Mouse (Mus musculus) hindbrain, embryonic 11.5 days (tissue): ENCODE results near the gene Svopl. TPM values are rescaled to one million over a fixed set of nuclear protein-coding genes. Genes with fewer than 3 reads are reported as not detected.

ENCODE experiments used
- ATAC-seq: fragments of 200-750 bp; cut with Nextera tagmentation; 2 replicates; pipeline ENCODE4 v1.8.0; 2017; ENCODE audit warnings: mild to moderate bottlenecking, moderate TSS enrichment, moderate library complexity; ENCODE audit not compliant: low FRiP score
- DNase-seq: peaks from one replicate; pipeline ENCODE4 v3.0.0-alpha.2; 2015; ENCODE audit warnings: low spot score
- H3K27ac ChIP-seq: fragments of 300-500 bp; sonication (generic); 2 replicates; pipeline ENCODE4 v1.5.1; 2014; ENCODE audit warnings: mild to moderate bottlenecking, low read depth, low read length
- H3K27me3 ChIP-seq: fragments of 300-500 bp; sonication (generic); 2 replicates; pipeline ENCODE4 v1.6.1; 2014; ENCODE audit warnings: mild to moderate bottlenecking, low read length, moderate library complexity, mixed read lengths; ENCODE audit not compliant: control insufficient read depth, insufficient read depth
- H3K36me3 ChIP-seq: fragments of 300-500 bp; sonication (generic); 2 replicates; pipeline ENCODE4 v1.6.1; 2014; ENCODE audit warnings: mild to moderate bottlenecking, low read length, moderate library complexity, mixed read lengths; ENCODE audit not compliant: control insufficient read depth, insufficient read depth
- H3K4me1 ChIP-seq: fragments of 300-500 bp; sonication (generic); replicated peaks from 2 replicates; pipeline ENCODE4 v1.6.1; 2014; ENCODE audit warnings: low read length, mixed read lengths; ENCODE audit not compliant: control insufficient read depth, insufficient read depth
- H3K4me2 ChIP-seq: fragments of 300-500 bp; sonication (generic); replicated peaks from 2 replicates; pipeline ENCODE4 v1.6.1; 2014; ENCODE audit warnings: mild to moderate bottlenecking, low read depth, low read length
- H3K4me3 ChIP-seq: fragments of 300-500 bp; sonication (generic); 2 replicates; pipeline ENCODE4 v1.5.1; 2014; ENCODE audit warnings: low read depth, low read length
- H3K9ac ChIP-seq: fragments of 300-500 bp; sonication (generic); 2 replicates; pipeline ENCODE4 v1.6.1; 2014; ENCODE audit warnings: low read depth, low read length
- H3K9me3 ChIP-seq: fragments of 300-500 bp; sonication (generic); 2 replicates; pipeline ENCODE4 v1.6.1; 2016; ENCODE audit warnings: low read length; ENCODE audit not compliant: control insufficient read depth
- WGBS: fragments of 180-500 bp; shearing (Covaris S2); extraction: QIAGEN DNeasy Blood & Tissue Kit; methylation state at CpG from one replicate; pipeline ENCODE4 v1.1.7; 2014; 5-methylcytosine and 5-hydroxymethylcytosine counted together
- polyA plus RNA-seq: library from polyadenylated mRNA; unstranded; fragments of >200 nt; fragmentation: Nextera tagmentation; extraction: Ambion mirVana; gene quantifications from 2 replicates; pipeline ENCODE4 v1.2.1, GENCODE M21; 2014

Svopl gene
- polyA plus RNA-seq, 1 experiment from 2014 or later: 2.6 TPM

GRCm38 (mm10) chr6:38072137-38072796 is 25.5 kb upstream of the Svopl start:
- no peak for DNase-seq
- 56% methylated on average over 5 of the region's 5 CpGs for WGBS
- no peak overlapping the region for H3K9ac ChIP-seq

GRCm38 (mm10) chr6:38071256-38071655 is 24.5 kb upstream of the Svopl start:
- Histone ChIP-seq H3K4me2 (no peak overlapping the region), H3K4me1 (no peaks in the 10 kb centered on the region; the same call in 1 of the 2 replicates), H3K4me3 (no peak overlapping the region), H3K27ac (no peak overlapping the region), H3K36me3 (no peaks in the 10 kb centered on the region), H3K27me3 (no peaks in the 10 kb centered on the region), H3K9me3 (no peaks in the 10 kb centered on the region), H3K9ac (no peak overlapping the region)
- ATAC-seq: no peak
- DNase-seq: no peak
- WGBS: 94% methylated on average over 4 of the region's 4 CpGs

More at GRCm38 (mm10) chr6:38072137-38072796, 25.5 kb upstream of the Svopl start:
- no peaks in the 10 kb centered on the region for H3K36me3 ChIP-seq
- H3K9me3 ChIP-seq: no peaks in the 10 kb centered on the region
- no peaks in the 10 kb centered on the region; the same call in 1 of the 2 replicates for H3K4me1 ChIP-seq
- H3K27me3 ChIP-seq: no peaks in the 10 kb centered on the region
- no peak for ATAC-seq
- no peak overlapping the region for H3K27ac ChIP-seq
- H3K4me2 ChIP-seq: no peak overlapping the region
- no peak overlapping the region for H3K4me3 ChIP-seq

- Histone ChIP-seq H3K4me2 (no peak overlapping the region), H3K4me3 (no peak overlapping the region), H3K27ac (no peak overlapping the region), H3K27me3 (no peaks in the 10 kb centered on the region), H3K9ac (no peak overlapping the region), H3K9me3 (no peaks in the 10 kb centered on the region), H3K4me1 (no peaks in the 10 kb centered on the region), H3K36me3 (no peaks in the 10 kb centered on the region)
- 5% methylated on average over 5 of the region's 5 CpGs for WGBS
- DNase-seq (peak; percentile 79), ATAC-seq (peak; percentile 79; the same call in 1 of the 2 replicates)
Observed at GRCm38 (mm10) chr6:38066215-38066614, 19.4 kb upstream of the Svopl start.

GRCm38 (mm10) chr6:38065501-38066122 is 18.8 kb upstream of the Svopl start:
- no peaks in the 10 kb centered on the region for H3K9me3 ChIP-seq
- no peaks in the 10 kb centered on the region for H3K4me1 ChIP-seq
- no peak overlapping the region for H3K27ac ChIP-seq
- DNase-seq (no peak), ATAC-seq (peak; percentile 17; the same call in 1 of the 2 replicates)
- 83% methylated on average over 11 of the region's 11 CpGs for WGBS
- H3K4me2 ChIP-seq: no peak overlapping the region
- H3K9ac ChIP-seq: no peak overlapping the region
- no peaks in the 10 kb centered on the region for H3K36me3 ChIP-seq
- H3K27me3 ChIP-seq: no peaks in the 10 kb centered on the region
- no peak overlapping the region for H3K4me3 ChIP-seq

- no peak overlapping the region for H3K27ac ChIP-seq
- H3K27me3 ChIP-seq: no peaks in the 10 kb centered on the region
- H3K36me3 ChIP-seq: no peaks in the 10 kb centered on the region
- ATAC-seq: no peak
- no peaks in the 10 kb centered on the region for H3K9me3 ChIP-seq
- 82% methylated on average over 3 of the region's 3 CpGs for WGBS
- no peak overlapping the region for H3K4me3 ChIP-seq
- no peak overlapping the region for H3K4me2 ChIP-seq
- no peak overlapping the region for H3K9ac ChIP-seq
- no peak for DNase-seq
- H3K4me1 ChIP-seq: no peaks in the 10 kb centered on the region
Observed at GRCm38 (mm10) chr6:38065122-38065500, 18.3 kb upstream of the Svopl start.

- no peak overlapping the region for H3K4me2 ChIP-seq
- no peak overlapping the region for H3K9ac ChIP-seq
- H3K27me3 ChIP-seq: no peaks in the 10 kb centered on the region
- ATAC-seq (no peak), DNase-seq (no peak)
- H3K9me3 ChIP-seq: no peaks in the 10 kb centered on the region
- no peaks in the 10 kb centered on the region for H3K4me1 ChIP-seq
- H3K27ac ChIP-seq: no peak overlapping the region
- no peak overlapping the region for H3K4me3 ChIP-seq
- no peaks in the 10 kb centered on the region for H3K36me3 ChIP-seq
- 73% methylated on average over 2 of the region's 2 CpGs for WGBS
Observed at GRCm38 (mm10) chr6:38064621-38065020, 17.8 kb upstream of the Svopl start.

DNA sequence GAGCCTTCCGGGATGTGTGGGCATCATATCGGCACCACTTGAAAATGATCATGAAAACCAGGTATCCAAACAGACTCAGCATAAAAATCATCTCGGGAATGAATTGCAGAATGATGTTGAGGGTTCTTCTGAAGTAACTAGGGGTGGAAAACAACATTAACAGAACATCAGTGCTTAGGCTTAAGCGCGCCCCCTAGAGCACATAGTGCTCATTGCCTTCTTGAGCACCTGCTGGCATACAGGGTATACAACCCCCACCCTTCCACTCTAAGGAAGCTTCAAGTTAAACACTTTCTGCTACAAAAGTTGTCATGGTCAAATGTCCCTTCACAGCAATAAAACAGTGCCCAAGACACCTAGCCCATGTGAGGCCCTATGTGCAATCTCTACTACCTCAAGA is 12.0 kb upstream of the Svopl start:
- DNase-seq (peak; percentile 14), ATAC-seq (no peak)
- Histone ChIP-seq H3K4me3 (no peak overlapping the region), H3K4me1 (no peaks in the 10 kb centered on the region), H3K9ac (no peak overlapping the region), H3K4me2 (no peak overlapping the region), H3K27me3 (no peaks in the 10 kb centered on the region), H3K36me3 (no peaks in the 10 kb centered on the region), H3K9me3 (no peaks in the 10 kb centered on the region), H3K27ac (no peak overlapping the region)
- WGBS: 65% methylated on average over 5 of the region's 5 CpGs

GRCm38 (mm10) chr6:38055471-38056330 is 8.9 kb upstream of the Svopl start:
- Histone ChIP-seq H3K27me3 (no peaks in the 10 kb centered on the region), H3K36me3 (no peaks in the 10 kb centered on the region), H3K9ac (no peak overlapping the region), H3K27ac (no peak overlapping the region), H3K4me2 (no peak overlapping the region), H3K9me3 (no peaks in the 10 kb centered on the region), H3K4me1 (no peaks in the 10 kb centered on the region), H3K4me3 (no peak overlapping the region)
- DNase-seq (no peak), ATAC-seq (no peak)
- WGBS: 86% methylated on average over 15 of the region's 15 CpGs
